Mouse (Mus musculus): ENCODE measurements around the gene Enox1.

DNA sequence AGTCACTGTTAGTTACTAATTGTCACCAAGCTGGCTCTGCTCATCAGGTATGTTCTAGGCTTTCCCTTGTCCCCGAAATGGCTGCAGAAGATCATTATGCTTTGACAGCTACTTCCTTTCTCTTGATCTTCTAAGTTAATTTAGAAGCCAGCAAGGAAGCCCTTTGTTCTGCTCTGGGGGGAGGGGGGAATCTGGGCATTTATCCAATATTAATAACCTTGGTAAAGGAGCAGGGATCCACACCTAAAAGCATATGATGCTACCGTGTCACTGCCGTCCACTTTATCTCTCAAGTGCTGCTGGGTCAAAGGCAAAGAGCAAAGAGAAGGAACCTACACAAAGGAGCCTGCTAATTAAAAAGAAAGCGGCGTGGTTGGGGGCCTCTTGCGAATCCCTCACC, 19.6 kb upstream of the Enox1 start:
- TF ChIP-seq CTCF (IDR thresholded peaks at IDR 0.05; ENCODE audit: insufficient read depth, low read length) (no peak), POLR2A (IDR thresholded peaks at IDR 0.05; ENCODE audit: borderline replicate concordance, extremely low read depth, low read depth, low read length) (no peak)
